Mouse (Mus musculus) CD4-positive, CD25-positive, alpha-beta regulatory T cell, adult 2 months (primary cell): ENCODE data around the gene Cacng6.
"Not testable (repeated sequence)": the region's sequence is repeated elsewhere in the genome, so short reads cannot be mapped to it uniquely, and the experiment has no call there.

Experiments used
- DNase-seq: peaks from one replicate; pipeline ENCODE4 v3.0.0-alpha.2; 2012; ENCODE audit warnings: low read depth, low spot score

Gene Cacng6

DNA sequence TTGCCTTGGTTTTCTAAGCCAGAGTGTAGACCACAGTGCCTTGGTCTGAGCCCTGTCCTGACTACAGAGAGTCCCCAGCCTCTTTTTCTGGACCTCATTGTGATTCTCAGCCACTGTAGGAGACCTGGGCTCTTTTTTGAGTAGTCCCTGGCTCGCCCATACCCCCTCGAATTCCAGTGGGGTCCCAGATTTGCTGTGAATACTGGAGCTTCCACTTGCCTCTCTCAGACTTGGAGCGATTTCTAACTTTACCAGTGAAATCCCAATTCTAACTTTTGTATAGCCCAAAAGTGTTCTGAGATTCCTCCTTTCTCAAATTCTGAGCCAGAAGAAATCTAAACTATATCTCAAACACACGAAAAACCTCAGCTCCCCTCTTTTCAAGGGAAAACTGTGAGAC lies at the start of gene Cacng6:
Gene Cacng6 (plus strand): TSS at position 301 of the 400 bp plus-strand sequence.
- no peak for DNase-seq

DNA sequence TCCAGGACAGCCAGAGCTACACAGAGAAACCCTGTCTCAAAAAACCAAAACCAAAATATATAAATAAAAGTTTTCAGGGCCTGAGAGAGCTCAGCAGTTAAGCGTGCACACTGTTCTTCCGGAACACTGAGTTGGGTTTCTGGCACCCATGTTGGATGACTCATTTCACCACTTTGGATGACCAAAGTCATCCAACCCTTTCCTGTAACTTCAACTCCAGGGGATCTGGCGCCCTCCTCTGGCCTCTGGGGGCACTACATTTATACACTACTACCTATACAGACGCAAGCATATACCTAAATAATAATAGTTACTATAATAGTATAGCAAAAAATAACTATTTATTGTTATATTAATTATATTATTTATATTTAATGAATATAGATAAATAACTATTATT lies 47.2 kb upstream of the Cacng6 start:
- DNase-seq = peak; percentile 6

DNA sequence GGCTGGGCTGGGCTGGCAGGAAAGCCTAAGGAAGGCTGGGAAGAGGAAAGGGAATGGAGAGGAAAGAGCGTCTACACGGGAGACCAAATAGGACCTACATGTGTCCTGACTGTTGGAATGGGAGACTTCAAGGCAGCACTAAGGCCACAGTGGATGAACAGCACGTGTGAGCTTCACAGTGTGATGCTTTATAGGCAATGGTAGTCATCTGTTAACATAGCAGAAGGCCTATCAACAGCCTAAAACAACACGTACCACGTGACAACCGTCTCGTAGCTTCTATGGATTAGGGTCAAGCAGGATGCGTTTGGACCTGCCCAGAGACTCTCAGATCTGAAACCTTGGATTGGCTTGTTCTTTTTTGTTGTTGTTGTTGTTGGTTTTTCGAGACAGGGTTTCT lies 41.9 kb upstream of the Cacng6 start:
- no peak for DNase-seq

DNA sequence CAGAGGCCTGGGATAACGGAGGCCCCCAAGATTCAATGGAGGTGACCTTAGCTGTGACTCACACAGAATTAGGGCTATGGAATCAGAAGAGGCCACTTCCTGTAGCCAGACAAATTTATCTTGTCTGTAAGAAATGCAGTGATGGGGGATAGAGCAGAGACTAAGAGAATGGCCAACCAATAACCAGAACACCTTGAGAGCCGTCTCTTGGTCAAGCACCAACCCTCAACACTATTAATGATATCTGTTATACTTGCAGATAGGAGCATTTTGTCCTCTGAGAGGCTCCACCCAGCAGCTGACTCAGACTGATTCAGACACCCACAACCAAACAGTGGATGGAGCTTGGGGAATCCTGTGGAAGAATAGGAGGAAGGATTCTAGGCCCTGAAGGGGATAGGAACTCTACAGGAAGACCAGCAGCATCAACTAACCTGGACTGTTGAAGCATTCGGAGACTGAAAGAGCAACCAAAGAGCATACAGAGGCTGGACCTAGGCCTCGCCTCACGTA lies 39.1 kb upstream of the Cacng6 start:
- DNase-seq = no peak

DNA sequence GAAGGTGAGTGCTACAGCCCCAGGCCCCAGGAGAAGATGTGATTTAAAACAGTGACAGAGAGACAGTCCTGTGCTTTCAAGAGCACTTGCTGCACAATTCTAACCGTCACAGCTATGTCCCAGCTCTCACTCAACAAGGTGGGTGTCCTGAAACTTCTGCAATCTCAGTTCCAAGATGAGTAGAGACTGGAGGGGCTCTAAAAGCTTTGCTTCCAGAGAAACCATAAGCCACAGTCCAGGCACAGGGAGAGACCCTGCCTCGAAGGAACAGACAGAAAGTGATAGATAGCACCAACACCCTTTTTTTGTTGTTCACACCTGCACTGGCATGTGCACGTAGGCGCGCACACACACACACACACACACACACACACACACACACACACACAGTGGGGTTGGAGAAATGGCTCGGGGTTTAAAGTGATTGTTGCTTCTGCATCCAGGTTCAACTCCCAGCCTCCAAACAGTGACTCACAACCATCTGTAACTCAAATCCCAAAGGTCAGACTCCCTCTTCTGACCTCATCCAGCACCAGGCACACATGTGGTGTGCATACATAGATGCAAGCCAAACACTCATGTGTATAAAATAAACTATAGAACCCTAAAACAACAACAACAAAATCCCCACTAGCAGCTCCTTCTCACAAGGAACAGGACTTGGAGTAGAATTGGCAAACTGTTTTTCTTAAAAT lies 37.8 kb upstream of the Cacng6 start:
- DNase-seq = no peak

DNA sequence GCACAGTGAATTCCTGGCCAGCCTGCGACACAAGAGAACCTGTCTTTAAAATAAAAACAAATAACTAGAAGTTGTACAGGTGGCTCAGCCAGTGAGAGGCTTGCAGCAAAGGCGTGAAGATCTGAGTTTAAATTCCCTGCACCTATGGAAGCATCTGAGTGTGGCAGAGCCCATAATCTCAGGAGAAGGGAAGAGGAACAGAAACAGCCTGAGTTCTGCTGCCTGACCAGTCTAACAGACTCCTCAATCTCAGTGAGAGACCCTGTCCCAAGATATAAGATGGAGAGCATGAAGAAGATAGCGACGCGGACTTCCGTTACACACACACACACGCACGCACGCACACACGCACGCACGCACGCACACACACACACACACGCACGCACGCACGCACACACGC lies 36.2 kb upstream of the Cacng6 start:
- no peak for DNase-seq

DNA sequence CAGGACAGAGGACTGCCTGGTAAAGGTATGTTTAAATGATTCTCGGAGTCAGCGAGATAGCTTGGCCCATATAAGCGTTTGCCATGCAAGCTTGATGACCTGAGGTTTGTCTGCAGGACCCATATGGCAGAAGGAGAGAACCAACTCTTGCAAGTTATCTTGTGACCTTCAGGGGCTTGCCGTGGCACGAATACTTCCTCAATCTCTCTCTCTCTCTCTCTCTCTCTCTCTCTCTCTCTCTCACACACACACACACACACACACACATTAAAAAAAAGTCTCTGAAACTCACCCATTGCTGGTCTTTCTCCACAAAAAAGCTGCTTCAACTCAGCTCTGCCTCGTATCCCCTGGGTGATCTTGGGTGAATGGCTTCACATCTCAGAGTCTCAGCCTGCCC lies 35.1 kb upstream of the Cacng6 start:
- no peak for DNase-seq

DNA sequence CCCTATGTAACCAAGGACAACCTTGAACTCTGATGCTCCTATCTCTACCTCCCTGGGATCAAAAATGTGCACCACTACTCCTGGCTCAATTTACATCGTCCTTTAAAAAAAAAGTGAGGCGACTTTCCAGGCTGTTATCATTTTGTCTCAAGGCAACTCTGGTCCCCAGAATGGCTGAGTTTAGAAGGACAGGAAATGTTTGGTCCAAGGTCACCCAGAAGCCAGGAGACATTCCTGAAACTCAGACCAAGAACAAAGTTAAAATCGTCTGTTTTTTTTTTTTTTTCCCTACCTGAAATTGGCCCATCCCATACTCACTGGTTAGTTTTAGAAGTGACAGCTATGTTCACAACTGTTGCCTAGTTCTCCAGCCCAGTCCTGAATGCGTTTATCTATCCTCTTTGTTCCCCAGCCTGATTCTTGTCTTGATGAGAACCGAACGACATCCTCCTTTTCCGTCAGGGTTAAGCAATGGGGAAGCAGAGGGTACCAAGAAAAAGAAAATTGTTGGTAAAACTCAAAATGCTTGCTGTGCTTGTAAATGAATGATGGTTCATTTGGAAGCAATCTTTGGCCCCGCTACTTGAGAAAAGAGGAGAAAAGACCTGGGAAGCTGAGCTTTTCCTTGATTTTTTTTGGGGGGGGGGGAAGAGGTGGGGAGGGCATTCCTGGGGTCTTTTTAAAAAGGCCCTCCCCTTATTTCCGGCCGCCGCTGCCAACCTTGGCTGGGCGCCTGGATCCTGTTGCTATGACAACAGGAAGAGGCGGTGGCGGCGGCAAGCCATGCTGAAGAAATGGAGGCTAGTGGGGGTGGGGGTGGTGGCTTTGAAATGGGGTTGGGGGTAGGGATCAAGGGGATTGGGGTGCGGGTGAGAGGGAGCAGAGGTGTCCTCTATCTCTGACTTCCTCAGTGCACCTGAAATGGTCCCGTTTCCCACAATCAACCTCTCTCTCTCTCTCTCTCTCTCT lies 34.3 kb upstream of the Cacng6 start:
- DNase-seq = no peak

DNA sequence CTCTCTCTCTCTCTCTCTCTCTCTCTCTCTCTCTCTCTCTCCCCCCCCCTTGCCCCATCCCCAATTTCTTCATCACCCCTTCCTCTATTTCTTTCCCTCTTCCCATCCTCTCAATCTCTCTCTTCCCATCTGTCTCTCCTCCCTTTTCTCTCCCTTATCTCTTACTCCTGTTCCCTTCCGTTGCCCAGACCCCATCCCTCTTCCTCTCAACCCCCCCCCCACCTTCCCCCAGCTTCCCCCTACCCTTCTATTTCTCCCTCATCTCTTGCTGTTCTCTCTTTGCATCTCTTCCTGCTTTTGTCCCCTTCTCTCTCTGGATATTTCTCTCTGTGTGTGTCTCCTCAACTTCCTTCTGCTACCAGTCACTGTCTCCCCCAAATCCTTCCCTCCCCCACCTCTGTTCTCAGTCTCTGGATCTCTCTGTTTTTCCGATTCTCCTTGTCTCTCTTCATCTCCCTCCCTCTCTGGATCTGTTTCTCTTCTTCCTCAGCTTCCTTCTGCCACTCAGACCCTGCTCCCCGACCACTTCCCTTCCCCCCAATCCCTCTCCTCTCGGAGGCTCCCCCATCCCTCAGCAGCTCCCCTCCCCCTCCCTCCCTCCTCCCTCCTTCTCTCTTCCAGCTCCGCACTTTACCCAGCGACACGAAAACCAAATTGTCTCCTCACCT lies 33.4 kb upstream of the Cacng6 start, which contains the start of gene Cacng8:
Gene Cacng8 (plus strand): TSS at position 271 of the 668 bp plus-strand sequence.
- DNase-seq = no peak

DNA sequence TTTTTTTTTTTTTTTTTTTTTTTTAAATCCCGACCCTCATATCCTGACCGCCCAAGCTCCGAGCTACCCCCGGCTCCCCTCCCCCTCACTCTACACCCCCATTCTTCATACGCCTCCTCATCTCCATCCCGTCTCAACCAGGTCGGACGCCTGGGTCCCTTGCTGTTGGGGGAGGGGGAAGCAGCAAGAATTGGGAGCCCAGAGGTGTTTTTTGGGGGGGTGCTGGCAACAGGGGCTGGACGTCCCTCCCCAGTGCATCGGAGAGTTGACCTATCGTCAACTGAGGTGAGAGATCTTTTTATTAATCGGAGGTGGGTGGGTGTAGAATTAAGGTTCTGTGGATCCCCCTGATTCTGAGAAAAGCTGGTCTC lies 32.9 kb upstream of the Cacng6 start:
- DNase-seq = no peak

DNA sequence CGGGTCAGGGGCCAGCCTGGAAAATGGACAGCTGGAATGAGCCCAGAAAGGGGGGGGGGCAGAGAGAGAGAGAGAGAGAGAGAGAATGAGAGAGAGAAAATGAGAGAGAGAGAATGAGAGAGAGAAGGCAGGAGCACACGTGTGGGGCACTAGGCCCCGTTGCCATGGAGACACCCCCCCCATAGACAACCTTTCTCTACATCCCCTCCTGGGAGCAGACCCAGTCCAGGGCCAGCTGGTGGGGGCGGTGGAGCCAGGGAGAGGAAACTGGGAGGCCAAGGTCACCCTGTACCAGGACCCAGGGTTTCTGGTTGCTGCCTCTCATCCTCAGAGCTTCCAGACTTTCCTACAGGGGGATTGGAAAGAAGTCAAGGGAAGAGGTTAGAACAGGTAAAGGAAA lies 32.2 kb upstream of the Cacng6 start:
- DNase-seq = no peak

DNA sequence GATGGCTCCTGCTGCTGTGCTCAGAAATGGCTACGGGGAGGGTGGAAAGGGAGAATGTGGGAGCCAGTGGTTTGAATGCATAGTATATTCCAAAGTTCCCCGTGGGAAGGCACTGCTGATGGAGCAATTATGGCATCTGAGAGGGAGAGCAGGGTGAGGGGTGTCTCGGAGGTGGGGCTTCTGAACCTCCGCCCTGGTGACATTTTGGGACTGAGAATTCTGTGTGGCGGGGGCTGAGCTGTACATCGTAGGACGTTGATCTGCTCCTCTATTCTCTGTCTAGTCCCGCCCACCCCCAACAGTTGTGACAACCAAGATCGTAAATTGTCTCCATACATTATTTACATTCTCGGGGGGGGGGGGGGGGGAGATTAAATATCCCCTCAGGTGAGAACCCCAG lies 26.6 kb upstream of the Cacng6 start:
- DNase-seq = no peak

DNA sequence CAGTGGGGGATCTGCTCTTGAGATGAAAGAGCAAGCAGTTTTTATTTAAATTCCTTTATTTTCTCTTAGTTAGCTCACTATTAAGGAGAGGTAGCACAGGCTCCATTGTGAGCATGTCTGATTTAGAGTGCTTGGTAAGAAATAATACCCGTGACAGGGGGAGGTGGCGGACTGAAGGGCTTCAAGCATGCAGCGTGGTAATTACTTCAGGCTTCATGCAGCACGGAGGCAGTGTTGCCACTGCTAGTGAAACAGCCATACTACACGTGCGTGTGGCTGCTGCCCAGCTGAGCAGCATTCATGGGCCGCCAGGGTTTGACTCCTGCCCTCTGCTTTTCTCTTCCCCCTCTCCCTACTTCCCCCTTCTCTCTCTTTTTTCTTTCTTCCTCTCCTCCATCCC lies 26.2 kb upstream of the Cacng6 start:
- no peak for DNase-seq

DNA sequence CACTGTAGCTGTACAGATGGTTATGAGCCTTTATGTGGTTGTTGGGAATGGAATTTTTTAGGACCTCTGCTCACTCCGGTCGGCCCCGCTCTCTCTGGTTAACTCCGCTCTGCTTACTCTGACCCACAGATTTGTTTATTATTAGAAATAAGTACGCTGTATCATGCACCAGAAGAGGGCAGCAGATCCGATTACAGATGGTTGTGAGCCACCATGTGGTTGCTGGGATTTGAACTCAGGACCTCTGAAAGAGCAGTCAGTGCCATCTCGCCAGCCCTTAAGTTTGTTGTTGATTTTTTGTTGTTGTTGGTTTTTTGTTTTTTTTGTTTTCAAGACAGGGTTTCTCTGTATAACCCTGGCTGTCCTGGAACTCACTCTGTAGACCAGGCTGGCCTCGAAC lies 25.6 kb upstream of the Cacng6 start:
- DNase-seq = not testable (repeated sequence)

DNA sequence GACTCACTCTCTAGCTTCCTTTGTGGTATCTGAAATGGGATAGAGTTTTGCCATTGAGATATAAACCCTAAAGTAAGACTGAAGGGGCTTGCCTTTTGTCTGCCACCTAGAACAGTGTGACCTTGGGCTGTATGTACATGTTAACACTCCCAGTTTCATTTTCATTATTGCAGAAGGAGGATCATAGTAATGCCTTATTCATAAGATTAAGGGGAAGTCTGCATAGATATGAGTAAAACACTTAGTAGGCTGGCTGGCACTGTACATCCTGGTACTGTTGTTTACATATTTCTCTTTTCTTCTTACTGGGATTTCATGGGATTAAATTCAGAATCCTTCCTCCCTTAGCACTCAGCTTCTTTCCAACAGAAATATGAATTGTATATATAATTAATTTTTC lies 24.1 kb upstream of the Cacng6 start:
- DNase-seq = no peak

DNA sequence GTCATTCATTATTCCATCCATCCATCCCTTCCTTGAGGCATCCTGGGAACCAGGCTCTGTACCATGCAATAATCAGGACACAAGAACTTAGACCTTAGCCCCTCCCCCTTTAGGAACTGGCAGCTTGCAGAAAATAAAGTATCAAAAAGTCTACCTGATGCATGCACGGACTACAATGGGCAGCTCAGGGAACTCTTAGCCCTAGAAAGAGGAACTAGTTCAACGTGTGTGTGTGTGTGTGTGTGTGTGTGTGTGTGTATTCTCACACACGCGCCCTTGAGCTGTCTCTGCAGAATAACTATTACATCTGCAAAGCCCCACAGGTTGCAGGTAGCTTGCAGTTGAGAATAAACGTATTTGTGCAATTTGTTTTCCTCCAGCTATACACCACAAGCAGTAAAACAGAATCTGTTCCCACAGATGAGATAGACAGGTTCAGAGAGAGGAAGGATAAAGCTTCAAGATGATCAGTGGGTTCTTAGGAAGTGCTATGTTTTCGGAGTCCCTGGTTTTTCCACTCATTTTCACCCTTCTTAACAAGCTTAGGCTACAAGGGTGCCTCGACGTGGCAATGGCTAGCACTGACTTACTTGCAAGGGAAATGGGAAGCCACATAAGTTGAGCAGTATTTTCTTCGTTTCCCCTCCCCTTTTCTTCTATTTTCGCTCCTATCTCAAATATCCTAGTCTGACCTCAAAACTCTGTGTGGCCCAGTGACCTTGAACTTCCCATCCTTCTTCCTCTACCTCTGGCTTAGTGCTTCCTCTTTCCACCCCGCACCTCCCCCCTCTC lies 14.1 kb upstream of the Cacng6 start:
- no peak for DNase-seq

DNA sequence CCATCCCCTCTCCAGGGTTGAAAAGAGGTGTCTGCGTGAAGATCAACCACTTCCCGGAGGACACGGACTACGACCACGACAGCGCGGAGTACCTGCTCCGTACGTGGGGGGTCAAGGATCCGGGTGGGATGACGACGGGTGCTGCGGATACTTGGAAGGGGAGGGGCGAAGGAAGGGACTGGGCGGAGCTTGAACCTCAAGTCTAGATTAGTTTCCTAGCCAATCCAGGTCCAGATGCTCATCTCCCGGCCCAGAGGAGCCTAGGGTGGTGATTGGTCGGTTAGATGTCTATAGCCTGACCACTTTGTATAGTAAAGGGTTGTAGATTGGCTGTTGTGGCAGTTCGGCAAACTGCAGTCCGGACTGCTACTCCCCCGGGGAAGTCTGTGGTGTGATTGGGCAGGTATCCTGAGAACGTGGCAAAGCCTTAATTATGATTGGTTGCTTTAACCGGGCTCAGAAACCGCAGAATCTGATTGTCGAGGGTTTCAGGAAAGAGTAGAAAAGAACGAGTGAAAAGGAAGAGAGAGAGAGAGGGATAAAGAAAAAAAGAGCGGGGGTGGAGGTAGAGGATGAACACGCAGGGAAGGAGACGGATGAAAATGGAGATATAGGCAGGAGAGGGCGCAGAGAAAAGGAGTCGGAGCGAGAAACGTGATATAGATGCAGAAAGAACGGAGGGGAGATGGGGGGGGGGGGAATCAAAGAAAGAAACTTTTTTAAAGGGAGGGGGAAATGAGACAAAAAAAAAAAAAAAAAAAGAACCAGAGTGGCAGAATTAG lies 12.6 kb upstream of the Cacng6 start:
- peak; percentile 23 for DNase-seq

DNA sequence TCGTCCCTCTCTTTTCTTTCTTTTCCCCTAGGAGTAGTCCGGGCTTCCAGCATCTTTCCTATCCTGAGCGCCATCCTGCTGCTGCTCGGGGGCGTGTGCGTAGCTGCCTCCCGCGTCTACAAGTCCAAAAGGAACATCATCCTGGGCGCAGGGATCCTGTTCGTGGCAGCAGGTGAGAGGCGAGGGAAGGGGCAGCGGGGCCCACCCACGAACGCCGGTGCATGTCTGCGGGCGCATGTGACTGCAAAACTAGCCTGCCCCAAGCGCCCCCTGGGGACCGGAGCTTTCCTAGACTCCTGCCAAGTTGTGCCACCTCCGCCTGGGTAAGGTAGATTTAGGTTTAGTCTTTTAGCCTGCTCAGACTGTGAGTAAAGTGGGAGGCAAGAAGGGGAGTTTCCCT lies 12.0 kb upstream of the Cacng6 start:
- peak; percentile 10 for DNase-seq

DNA sequence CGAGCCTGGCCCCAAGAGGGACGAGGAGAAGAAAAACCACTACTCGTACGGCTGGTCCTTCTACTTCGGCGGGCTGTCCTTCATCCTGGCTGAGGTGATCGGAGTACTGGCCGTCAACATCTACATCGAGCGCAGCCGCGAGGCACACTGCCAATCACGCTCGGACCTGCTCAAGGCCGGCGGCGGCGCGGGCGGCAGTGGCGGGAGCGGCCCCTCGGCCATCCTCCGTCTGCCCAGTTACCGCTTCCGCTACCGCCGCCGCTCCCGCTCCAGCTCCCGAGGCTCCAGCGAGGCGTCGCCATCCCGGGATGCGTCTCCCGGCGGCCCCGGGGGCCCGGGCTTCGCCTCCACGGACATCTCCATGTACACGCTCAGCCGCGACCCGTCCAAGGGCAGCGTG lies 9.1 kb upstream of the Cacng6 start:
- no peak for DNase-seq

DNA sequence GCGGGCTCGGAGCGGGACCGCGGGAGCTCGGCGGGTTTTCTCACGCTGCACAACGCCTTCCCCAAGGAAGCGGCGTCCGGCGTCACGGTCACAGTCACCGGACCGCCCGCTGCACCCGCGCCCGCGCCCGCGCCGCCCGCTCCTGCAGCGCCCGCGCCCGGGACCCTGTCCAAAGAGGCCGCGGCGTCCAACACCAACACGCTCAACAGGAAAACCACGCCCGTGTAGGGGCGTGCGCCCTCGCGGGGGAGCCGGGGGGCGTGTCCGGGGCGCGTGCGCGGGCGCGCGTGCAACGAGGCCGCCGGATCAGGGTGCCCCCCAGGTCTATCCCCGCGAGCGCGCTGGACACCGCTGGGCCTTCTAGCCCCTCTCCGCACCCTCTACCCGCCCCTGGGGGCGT lies 8.6 kb upstream of the Cacng6 start:
- DNase-seq = no peak

DNA sequence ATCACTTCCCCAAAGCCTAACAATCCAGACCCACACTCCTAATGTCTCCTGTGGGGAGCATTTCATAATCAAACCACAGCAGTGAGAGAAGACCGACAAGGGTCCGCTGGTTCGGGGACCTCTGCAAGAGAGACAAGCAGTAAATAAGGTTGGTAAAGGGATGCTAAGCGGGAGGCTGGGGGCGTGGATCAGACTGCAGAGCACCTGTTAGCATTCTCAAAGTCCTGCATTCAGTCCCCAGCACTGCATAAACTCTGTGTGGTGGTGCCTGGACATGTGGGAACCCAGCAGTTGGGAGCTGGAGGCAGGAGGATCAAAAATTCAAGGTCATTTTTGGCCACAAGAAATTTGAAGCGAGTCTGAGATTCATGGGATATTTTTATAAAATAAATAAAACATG lies 4.1 kb upstream of the Cacng6 start:
- DNase-seq = no peak
